Mouse (Mus musculus) erythroblast, embryonic 14.5 days (primary cell): ENCODE results near the gene Pde4b.

Experiments used
- GATA1 ChIP-seq: IDR thresholded peaks from 2 replicates; pipeline ENCODE4 v1.6.1; 2012; ENCODE audit warnings: low read length, inconsistent platforms, mixed read lengths
- TAL1 ChIP-seq: IDR thresholded peaks from 3 replicates; pipeline ENCODE4 v1.6.1; 2012; ENCODE audit warnings: low read length, inconsistent platforms, mixed read lengths

- TF ChIP-seq TAL1 (no peak), GATA1 (no peak)
Measured at GRCm38 (mm10) chr4:102414610-102415009, 327.3 kb downstream of the Pde4b start.
